Mouse (Mus musculus) erythroblast, embryonic 14.5 days (primary cell): ENCODE results near the gene Gm10134.

Experiments
- GATA1 ChIP-seq: IDR thresholded peaks from 2 replicates; pipeline ENCODE4 v1.6.1; 2012; ENCODE audit warnings: low read length, inconsistent platforms, mixed read lengths
- TAL1 ChIP-seq: IDR thresholded peaks from 3 replicates; pipeline ENCODE4 v1.6.1; 2012; ENCODE audit warnings: low read length, inconsistent platforms, mixed read lengths

- no peak for TF ChIP-seq GATA1
- no peak for TF ChIP-seq TAL1
Measured at GRCm38 (mm10) chr2:28552301-28552700, 46.4 kb downstream of the Gm10134 start.
